Mouse (Mus musculus) myocyte (in vitro differentiated cells): ENCODE measurements around the gene Ano8.

ENCODE experiments used
- E2F4 ChIP-seq: IDR thresholded peaks from one replicate; pipeline ENCODE4 v1.6.1; 2011; ENCODE audit warnings: mild to moderate bottlenecking, control low read depth, moderate library complexity; ENCODE audit not compliant: insufficient read depth
- MAX ChIP-seq: IDR thresholded peaks from one replicate; pipeline ENCODE4 v1.6.1; 2011; ENCODE audit warnings: low read depth, mild to moderate bottlenecking, control low read depth
- MYOD1 ChIP-seq, 3 experiments: IDR thresholded peaks; one replicate each; pipeline ENCODE4 v1.6.1; 2011; ENCODE audit warnings: control low read depth in 2 of 3, low read depth in 2 of 3, mild to moderate bottlenecking in 2 of 3, moderate library complexity in 1 of 3; ENCODE audit not compliant: insufficient read length in 2 of 3, control insufficient read depth in 1 of 3
- MYOG ChIP-seq, 3 experiments: IDR thresholded peaks; one replicate each; pipeline ENCODE4 v1.6.1; 2011; ENCODE audit warnings: control low read depth in 2 of 3, low read depth in 2 of 3, mild to moderate bottlenecking in 2 of 3; ENCODE audit not compliant: insufficient read length in 2 of 3, control insufficient read depth in 1 of 3, insufficient read depth in 1 of 3
- POLR2A ChIP-seq: IDR thresholded peaks from one replicate; pipeline ENCODE4 v1.6.1; 2011; ENCODE audit warnings: low read depth, mild to moderate bottlenecking, control low read depth, moderate library complexity; ENCODE audit not compliant: insufficient read length
- POLR2AphosphoS2 ChIP-seq: IDR thresholded peaks from one replicate; pipeline ENCODE4 v1.6.1; 2011; ENCODE audit warnings: low read depth, control low read depth; ENCODE audit not compliant: insufficient read length
- SRF ChIP-seq: IDR thresholded peaks from one replicate; pipeline ENCODE4 v1.6.1; 2011; ENCODE audit warnings: low read depth; ENCODE audit not compliant: control insufficient read depth, insufficient read length
- TCF3 ChIP-seq: IDR thresholded peaks from one replicate; pipeline ENCODE4 v1.6.1; 2011; ENCODE audit warnings: low read depth, control low read depth; ENCODE audit not compliant: insufficient read length
- USF1 ChIP-seq: IDR thresholded peaks from one replicate; pipeline ENCODE4 v1.6.1; 2011; ENCODE audit warnings: low read depth, mild to moderate bottlenecking, control low read depth, moderate library complexity

GRCm38 (mm10) chr8:71505326-71505725 lies 19.6 kb upstream of the Ano8 start:
- TF ChIP-seq E2F4, result no peak
- TF ChIP-seq POLR2A, result no peak
- no peak for TF ChIP-seq MAX
- TF ChIP-seq USF1, result no peak
- TF ChIP-seq TCF3, result no peak
- TF ChIP-seq MYOG (IDR thresholded peaks at IDR 0.05; ENCODE audit: control insufficient read depth in 1 of 3, insufficient read depth in 1 of 3, insufficient read length in 2 of 3, low read depth in 2 of 3), result no peak
- TF ChIP-seq SRF, result no peak
- TF ChIP-seq MYOD1 (IDR thresholded peaks at IDR 0.05; ENCODE audit: control insufficient read depth in 1 of 3, insufficient read length in 2 of 3, low read depth in 2 of 3), result no peak
- no peak for TF ChIP-seq POLR2AphosphoS2
